Mouse (Mus musculus): Measurements from ENCODE around the gene Atxn1.

Gene Atxn1

DNA sequence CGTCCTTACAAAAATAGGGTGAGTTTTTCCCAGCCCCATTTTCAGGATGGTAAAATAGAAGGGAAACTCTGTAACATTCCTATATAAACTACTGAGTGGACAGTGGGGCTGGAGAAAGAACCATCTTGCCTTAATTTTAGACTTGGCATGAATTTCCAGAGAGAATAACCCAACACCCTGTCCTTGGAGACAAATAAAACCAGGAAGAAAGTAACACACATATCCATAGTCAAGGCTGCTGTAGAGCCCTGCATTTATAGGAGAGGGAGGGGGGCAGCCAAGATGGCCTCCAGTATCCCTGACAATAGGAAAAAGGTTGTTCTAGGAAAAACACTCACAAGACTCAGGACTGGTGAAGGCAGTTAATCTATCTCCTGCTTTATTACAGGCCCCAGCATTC is 210.3 kb downstream of the Atxn1 start:
- DNase-seq, result no peak

DNA sequence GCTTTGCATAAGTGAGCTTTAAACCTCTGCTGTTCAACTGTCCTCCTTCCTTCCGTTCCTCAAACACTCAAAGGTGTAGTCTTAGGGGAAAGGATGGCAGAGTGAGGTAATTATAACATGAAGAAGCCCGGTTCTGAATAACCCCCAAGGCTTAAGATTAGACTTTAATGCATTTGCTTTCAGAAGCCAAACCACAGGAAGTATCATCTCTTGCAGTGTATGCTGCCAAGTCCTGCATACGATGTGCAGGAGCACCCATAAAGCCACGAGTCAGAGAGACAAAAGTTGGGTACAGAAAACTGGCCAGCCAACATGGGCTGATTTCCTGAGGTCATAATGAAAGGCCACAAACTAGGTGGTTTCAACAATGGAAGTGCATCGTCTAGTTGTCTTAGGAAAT is 212.3 kb downstream of the Atxn1 start:
- no peak for DNase-seq

DNA sequence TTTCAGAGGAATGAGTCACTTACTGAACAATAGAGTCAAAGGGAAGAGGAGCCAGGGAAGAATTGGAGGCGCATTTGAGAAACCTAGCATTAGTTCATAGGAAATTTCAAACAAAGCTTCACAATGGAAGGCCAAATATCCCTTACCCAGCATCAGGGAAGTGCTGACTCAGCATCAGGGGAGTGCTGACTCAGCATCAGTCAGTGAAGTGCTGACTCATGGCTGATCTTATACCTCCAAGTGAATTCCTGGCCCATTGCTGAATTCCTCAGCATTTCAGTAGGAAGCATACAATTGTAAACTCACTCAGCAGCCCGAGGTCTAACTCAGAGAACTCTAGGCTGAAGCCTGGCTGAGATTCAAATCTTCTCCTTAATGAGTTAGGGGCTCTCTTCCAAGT is 213.6 kb downstream of the Atxn1 start:
- DNase-seq, result no peak

DNA sequence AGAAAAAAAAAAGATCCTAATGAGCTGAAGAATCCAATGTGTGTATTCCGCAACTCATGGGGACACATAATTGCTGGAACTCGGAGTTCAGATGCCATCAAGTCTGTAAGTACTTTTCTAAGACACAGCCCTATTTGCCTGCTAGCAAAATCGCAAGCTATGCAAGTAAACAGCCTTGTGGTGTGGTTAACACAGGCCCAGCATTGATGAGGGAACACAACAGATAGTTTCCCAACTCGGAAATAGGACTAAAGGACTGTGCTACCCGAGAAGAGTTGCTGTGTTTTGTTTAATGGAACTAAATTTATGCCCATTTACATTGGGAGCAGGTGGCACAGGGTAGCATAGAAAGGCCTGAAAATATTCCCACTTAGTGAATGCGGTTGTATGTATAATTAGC is 214.2 kb downstream of the Atxn1 start:
- DNase-seq, result no peak

GRCm38 (mm10) chr13:45749937-45750336 is 214.9 kb downstream of the Atxn1 start:
- no peak for DNase-seq

DNA sequence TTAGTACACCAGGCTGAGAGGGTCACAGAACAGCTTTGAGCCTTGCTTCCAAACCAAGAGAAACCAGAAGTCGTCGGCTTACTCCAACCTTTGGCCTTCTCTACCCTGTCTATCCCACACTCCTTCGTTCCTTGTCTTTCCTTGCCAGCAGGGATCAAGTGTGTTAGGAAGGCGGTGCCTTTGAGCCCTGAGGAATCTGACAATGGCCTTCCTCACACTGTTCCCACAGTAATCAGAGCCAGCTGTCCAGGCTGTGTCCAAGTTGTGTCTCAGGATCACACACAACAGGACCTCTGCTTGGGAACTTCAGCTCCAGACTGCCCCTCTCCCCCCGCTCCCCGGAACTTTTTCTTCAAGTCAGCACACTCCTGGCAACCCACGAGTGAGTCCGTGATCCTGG is 215.6 kb downstream of the Atxn1 start:
- DNase-seq, result no peak

GRCm38 (mm10) chr13:45748691-45749090 is 216.1 kb downstream of the Atxn1 start:
- DNase-seq, result no peak

GRCm38 (mm10) chr13:45745851-45746773 is 218.7 kb downstream of the Atxn1 start:
- no peak for DNase-seq

DNA sequence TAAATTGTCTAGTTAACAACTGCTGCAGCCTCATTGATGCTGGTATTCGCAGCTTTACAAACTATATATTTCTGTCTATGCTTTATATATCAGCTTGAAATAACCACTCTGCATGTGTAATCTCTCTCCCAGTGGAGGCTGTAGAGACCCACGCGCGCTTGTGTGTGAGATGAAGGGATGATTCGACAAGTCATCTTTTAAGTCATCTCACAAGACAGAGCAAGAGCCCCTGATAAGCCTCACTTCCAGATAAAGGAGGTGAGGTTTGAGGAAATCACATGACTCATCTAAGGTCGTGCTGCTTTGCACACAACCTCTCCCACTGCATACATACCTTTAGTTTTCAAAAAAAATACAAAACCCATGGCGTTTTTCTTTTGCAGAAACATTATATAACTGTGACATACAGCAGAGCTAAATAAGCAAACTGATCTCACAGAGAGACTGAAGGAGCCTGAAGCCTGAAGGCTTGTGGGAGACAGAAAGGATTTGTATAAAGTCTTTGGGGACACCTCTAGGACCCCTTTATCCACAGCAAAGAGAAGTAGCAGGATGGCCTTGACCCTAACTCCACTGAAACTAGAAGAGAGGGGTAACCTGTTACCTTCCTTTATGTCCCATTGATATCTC is 219.9 kb downstream of the Atxn1 start:
- DNase-seq, result no peak

DNA sequence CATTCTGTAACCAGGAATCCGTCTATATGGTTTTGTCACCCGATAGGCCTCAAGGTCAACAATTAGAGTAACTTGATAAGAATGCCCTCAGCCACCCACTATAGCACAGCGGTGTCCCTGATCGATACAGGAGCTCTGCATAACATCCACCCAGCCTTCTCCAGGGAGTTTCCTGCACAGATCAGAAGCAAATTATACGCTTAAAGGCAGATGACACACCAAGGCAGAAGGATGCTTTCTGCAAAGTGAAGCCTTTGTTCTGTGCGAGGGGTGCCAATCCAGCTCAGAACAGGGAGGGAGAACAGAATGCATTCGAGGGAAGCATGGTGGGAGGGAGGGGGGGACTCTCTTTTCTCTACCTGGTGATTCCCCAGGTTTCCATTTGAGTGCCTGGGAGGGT is 221.0 kb downstream of the Atxn1 start:
- DNase-seq, result no peak

DNA sequence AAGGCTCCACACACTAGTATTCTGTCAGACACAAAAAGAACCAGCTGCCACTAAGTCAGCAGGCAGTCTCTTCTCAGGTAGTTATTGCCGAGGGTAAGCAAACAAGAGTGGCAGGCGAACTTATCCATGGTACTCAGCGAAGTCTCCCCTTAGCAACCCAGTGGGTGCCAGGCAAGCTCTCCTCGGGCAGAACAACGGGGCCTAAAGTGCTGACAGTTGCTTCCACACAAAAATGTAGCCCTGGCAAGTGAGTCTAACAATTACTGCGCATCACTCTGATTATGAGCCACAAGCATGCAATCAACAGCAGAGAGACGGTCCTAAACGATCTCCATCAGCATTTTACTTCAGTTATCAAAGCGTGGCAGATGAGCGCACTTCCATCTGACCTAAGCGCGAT is 224.4 kb downstream of the Atxn1 start:
- DNase-seq, result no peak

- DNase-seq, result no peak
Observed at GRCm38 (mm10) chr13:45736241-45736640, 228.6 kb downstream of the Atxn1 start.

DNA sequence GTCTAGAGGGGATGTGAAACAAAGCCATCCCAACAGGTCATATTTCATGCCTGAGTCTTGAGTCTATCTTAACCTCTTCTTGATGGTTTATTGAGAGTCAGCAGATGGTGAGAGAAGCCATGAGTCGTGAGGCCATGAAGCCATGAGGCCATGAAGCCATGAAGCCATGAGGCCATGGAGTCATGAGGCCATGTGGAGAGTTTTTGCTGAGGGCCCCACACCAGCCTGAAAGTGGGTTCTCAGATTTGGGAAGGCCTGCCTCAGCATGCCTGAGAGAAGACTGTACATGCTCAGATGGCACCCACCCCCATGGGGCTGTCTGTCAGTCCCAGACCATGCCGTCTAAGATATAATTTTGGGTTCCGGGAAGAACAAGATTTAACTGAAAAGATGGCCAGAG is 229.0 kb downstream of the Atxn1 start:
- no peak for DNase-seq

DNA sequence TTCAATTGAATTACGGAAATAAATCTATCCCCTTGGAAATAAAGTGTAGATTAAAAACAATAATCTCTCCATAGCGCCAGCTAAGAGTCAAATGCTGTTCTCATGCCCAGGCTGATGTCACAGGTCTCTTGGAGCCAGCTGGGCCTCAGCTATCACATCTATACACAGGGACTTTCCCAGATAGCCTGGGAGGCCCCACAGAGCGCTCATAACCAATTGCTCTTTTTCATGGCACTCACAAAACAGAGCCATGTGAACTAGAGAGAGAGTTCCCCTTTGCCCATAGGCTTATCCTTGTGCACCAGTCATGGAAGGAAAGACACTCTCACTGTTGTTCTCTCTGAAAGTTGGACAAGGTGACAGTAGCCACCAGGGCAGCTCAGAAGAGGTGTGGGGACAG is 230.3 kb downstream of the Atxn1 start:
- DNase-seq, result no peak

DNA sequence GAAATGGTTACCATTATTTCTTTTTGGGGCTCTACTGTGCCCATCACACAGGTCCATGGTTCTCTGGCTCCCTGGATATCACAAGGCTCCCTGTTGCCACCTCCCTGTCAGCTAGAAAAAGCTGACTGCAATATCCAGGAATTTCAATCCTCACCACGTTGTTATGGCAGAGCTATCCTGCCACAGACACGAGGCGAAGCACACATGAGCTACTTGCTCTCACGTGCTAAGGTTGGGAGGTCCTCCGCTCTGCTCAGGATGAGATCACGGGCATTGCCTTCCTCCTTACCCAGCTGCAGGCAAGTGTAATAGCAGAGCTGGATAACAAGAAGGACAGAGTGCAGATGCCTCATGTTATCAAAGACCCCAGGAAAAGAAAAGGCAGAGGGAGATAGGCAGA is 232.2 kb downstream of the Atxn1 start:
- no peak for DNase-seq

- DNase-seq, result peak; percentile 16 to 42
Observed at GRCm38 (mm10) chr13:45726917-45727316, 237.9 kb downstream of the Atxn1 start.

- no peak for DNase-seq
Observed at GRCm38 (mm10) chr13:45726181-45726580, 238.6 kb downstream of the Atxn1 start.

DNA sequence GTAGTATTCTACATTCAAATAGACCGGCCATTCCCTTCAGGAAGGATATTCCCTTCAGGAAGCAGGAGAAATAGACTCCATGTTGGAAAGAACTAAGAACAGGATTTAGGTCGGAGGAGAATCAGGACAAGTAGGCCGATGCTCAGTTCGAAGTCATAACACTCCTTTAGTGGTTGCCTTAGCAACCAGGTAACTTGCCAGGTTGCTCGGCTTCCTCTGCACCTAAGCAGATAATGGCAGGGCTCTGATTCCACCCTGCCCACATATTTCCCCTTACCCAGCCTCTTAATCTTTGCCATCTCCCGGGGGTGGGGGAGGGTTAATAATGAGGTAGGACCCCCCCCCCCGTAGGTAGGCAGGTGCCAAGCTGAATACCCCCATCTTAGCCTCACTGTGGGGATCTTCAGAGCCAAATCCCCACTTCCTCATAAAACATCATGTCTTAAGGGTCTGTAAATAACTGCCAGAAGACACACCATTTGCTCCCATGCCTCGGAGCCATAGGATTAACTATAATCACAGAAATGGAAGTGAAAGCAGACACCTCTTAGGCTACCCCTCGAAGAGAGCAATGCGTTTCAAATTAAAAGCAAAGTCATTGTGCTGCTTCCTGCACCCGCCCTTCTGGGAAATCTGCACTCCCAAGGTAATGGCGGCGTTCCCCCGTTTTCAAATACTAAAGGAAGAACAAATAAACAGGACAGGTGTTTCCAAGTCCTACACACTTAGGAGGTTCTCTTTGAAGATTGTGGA is 240.1 kb downstream of the Atxn1 start:
- no peak for DNase-seq

- no peak for DNase-seq
Observed at GRCm38 (mm10) chr13:45722885-45723284, 241.9 kb downstream of the Atxn1 start.

DNA sequence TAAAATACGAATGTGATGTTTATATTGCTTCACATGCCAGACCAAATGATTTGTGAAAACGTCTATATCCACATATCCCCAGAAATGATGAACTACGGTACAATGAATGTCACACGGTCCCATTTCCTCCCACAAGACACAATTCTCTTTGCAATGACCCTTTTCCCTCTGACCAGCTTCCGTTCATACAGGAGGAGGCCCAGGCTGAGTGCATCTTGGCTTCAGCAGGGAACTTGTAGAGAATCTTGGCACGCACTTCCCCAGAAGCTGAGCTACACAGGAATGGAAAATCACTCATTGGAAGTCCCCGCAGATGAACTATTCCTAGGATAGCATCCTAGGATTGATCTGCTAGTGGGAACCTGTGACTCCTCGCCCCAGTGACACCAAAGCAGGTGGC is 243.2 kb downstream of the Atxn1 start:
- peak; percentile 49 to 56 for DNase-seq

GRCm38 (mm10) chr13:45718850-45719249 is 246.0 kb downstream of the Atxn1 start:
- no peak for DNase-seq

DNA sequence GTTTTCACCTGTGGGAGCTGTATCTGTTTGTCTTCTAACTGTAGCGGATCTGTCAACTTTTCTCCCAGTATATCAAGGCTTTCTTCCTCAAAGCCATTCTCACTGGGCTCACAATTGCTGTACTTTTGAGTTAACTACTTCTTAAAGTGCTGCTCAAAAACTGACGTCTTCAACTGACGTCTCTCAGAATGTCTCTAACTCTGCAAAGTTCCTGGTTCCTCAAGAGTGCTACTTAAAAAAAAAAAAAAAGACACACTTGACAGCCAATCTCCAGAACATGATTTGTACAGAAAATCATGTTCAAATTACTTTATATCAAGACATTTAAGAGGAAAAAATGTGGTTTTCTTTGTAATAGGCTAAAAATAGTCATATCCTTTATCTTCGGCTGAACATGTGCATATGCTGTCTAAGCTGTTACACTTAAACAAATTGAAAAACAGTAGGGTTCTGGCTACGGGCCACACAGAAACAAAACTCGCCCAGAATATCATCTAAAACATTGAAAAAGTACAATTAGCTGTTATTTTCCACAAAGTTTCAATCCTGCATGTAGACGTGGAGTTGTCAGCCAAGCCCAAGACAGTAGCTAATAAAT is 249.1 kb downstream of the Atxn1 start:
- peak; percentile 22 to 44 for DNase-seq

GRCm38 (mm10) chr13:45710041-45710440 is 254.8 kb downstream of the Atxn1 start:
- no peak for DNase-seq

All from cerebellum, adult 18-20 months (tissue).